Mouse (Mus musculus): ENCODE measurements at regions not wholly inside any gene's neighbourhood (a gene's known extent, or its start where the extent isn't known, plus 50 kb on each side); places are given as distances from the start of the nearest gene placed in this dataset.

- no peak for ATAC-seq (replicated peaks; ENCODE audit: low read depth, poor library complexity, severe bottlenecking)
These were observed 196.2 kb upstream of the Jmjd1c start for GRCm38 (mm10) chr10:66899724-66900123.

GRCm38 (mm10) chr10:66900781-66901180 is 195.1 kb upstream of the Jmjd1c start:
- peak; percentile 53 for ATAC-seq (replicated peaks; ENCODE audit: low read depth, poor library complexity, severe bottlenecking)

GRCm38 (mm10) chr10:66901873-66902272 is 194.1 kb upstream of the Jmjd1c start:
- no peak for ATAC-seq (replicated peaks; ENCODE audit: low read depth, poor library complexity, severe bottlenecking)

GRCm38 (mm10) chr10:66904552-66905367 is 191.2 kb upstream of the Jmjd1c start:
- ATAC-seq (replicated peaks; ENCODE audit: low read depth, poor library complexity, severe bottlenecking), result 0 out of 2 replicates have a peak, but pooled peaks have one; percentile 4

- peak; percentile 60 for ATAC-seq (replicated peaks; ENCODE audit: low read depth, poor library complexity, severe bottlenecking)
These were observed 188.1 kb upstream of the Jmjd1c start for GRCm38 (mm10) chr10:66907842-66908241.

- peak; percentile 34 for ATAC-seq (replicated peaks; ENCODE audit: low read depth, poor library complexity, severe bottlenecking)
These were observed 186.6 kb upstream of the Jmjd1c start for GRCm38 (mm10) chr10:66909204-66909889.

GRCm38 (mm10) chr10:66909905-66910681 is 185.8 kb upstream of the Jmjd1c start:
- no peak for ATAC-seq (replicated peaks; ENCODE audit: low read depth, poor library complexity, severe bottlenecking)

GRCm38 (mm10) chr10:66911261-66911911 is 184.5 kb upstream of the Jmjd1c start:
- peak; percentile 31 for ATAC-seq (replicated peaks; ENCODE audit: low read depth, poor library complexity, severe bottlenecking)

GRCm38 (mm10) chr10:66912440-66912839 is 183.5 kb upstream of the Jmjd1c start:
- ATAC-seq (replicated peaks; ENCODE audit: low read depth, poor library complexity, severe bottlenecking), result no peak

GRCm38 (mm10) chr10:66913187-66913586 is 182.7 kb upstream of the Jmjd1c start:
- no peak for ATAC-seq (replicated peaks; ENCODE audit: low read depth, poor library complexity, severe bottlenecking)

- no peak for ATAC-seq (replicated peaks; ENCODE audit: low read depth, poor library complexity, severe bottlenecking)
These were observed 182.3 kb upstream of the Jmjd1c start for GRCm38 (mm10) chr10:66913627-66914026.

GRCm38 (mm10) chr10:66914288-66914975 is 181.5 kb upstream of the Jmjd1c start:
- ATAC-seq (replicated peaks; ENCODE audit: low read depth, poor library complexity, severe bottlenecking), result no peak

GRCm38 (mm10) chr10:66915801-66916200 is 180.1 kb upstream of the Jmjd1c start:
- ATAC-seq (replicated peaks; ENCODE audit: low read depth, poor library complexity, severe bottlenecking), result no peak

GRCm38 (mm10) chr10:66917725-66918124 is 178.2 kb upstream of the Jmjd1c start:
- no peak for ATAC-seq (replicated peaks; ENCODE audit: low read depth, poor library complexity, severe bottlenecking)

- ATAC-seq (replicated peaks; ENCODE audit: low read depth, poor library complexity, severe bottlenecking), result no peak
These were observed 177.2 kb upstream of the Jmjd1c start for GRCm38 (mm10) chr10:66918713-66919112.

GRCm38 (mm10) chr10:66919953-66920760 is 175.8 kb upstream of the Jmjd1c start:
- peak; percentile 61 for ATAC-seq (replicated peaks; ENCODE audit: low read depth, poor library complexity, severe bottlenecking)

- peak; percentile 69 for ATAC-seq (replicated peaks; ENCODE audit: low read depth, poor library complexity, severe bottlenecking)
These were observed 174.9 kb upstream of the Jmjd1c start for GRCm38 (mm10) chr10:66920761-66921684.

- no peak for ATAC-seq (replicated peaks; ENCODE audit: low read depth, poor library complexity, severe bottlenecking)
These were observed 174.1 kb upstream of the Jmjd1c start for GRCm38 (mm10) chr10:66921776-66922175.

All from common myeloid progenitor, adult 5-6 weeks (primary cell).